Mouse (Mus musculus): ENCODE data around the gene Prpf19. TPM values are rescaled to one million over a fixed set of nuclear protein-coding genes. Genes with fewer than 3 reads are reported as not detected.

Gene Prpf19
- polyA plus RNA-seq, 1 experiment from 2014 or later: 61.0 TPM

GRCm38 (mm10) chr19:10937110-10937563 is 42.1 kb downstream of the Prpf19 start, which contains the start of gene Ptgdr2:
Gene Ptgdr2 (plus strand): TSS chr19:10937160.
- WGBS: 39% methylated on average over 5 of the region's 5 CpGs
- Histone ChIP-seq H3K9me3 (ENCODE audit: control insufficient read depth, low read length) (no peaks in the 10 kb centered on the region), H3K27me3 (ENCODE audit: control insufficient read depth, insufficient read depth, low read length) (no peaks in the 10 kb centered on the region), H3K27ac (ENCODE audit: low read depth, low read length) (no peak within 1 kb of the TSS), H3K9ac (ENCODE audit: low read depth, low read length) (no peak within 1 kb of the TSS), H3K4me1 (ENCODE audit: control insufficient read depth, insufficient read depth, low read length) (0 out of 2 replicates have a peak, but pooled peaks cover 3% of the 10 kb centered on the region), H3K4me3 (ENCODE audit: low read length) (no peak within 1 kb of the TSS), H3K36me3 (ENCODE audit: control insufficient read depth, insufficient read depth, low read length) (peaks cover 5% of the 10 kb centered on the region; the same call in 1 of the 2 replicates), H3K4me2 (replicated peaks; ENCODE audit: low read depth, low read length) (no peak within 1 kb of the TSS)
- no peak for ATAC-seq (ENCODE audit: low FRiP score, low TSS enrichment)

GRCm38 (mm10) chr19:10938771-10939170 is 43.7 kb downstream of the Prpf19 start:
- H3K9me3 ChIP-seq (ENCODE audit: control insufficient read depth, low read length): no peaks in the 10 kb centered on the region
- 63% methylated on average over 3 of the region's 3 CpGs for WGBS

GRCm38 (mm10) chr19:10940097-10940800 is 45.2 kb downstream of the Prpf19 start:
- peak overlapping the region; percentile 32 for H3K4me3 ChIP-seq (ENCODE audit: low read length)
- peak; percentile 91 for ATAC-seq (ENCODE audit: low FRiP score, low TSS enrichment)
- peaks cover 36% of the 10 kb centered on the region for H3K36me3 ChIP-seq (ENCODE audit: control insufficient read depth, insufficient read depth, low read length)
- 0 out of 2 replicates have a peak, but pooled peaks cover 3% of the 10 kb centered on the region for H3K4me1 ChIP-seq (ENCODE audit: control insufficient read depth, insufficient read depth, low read length)
- peak overlapping the region; percentile 54 for H3K9ac ChIP-seq (ENCODE audit: low read depth, low read length)
- H3K27me3 ChIP-seq (ENCODE audit: control insufficient read depth, insufficient read depth, low read length): no peaks in the 10 kb centered on the region
- no peak overlapping the region for H3K27ac ChIP-seq (ENCODE audit: low read depth, low read length)
- WGBS: 17% methylated on average over 37 of the region's 37 CpGs
- peak overlapping the region; percentile 65 for H3K4me2 ChIP-seq (replicated peaks; ENCODE audit: low read depth, low read length)
- no peaks in the 10 kb centered on the region for H3K9me3 ChIP-seq (ENCODE audit: control insufficient read depth, low read length)

More at GRCm38 (mm10) chr19:10938771-10939170, 43.7 kb downstream of the Prpf19 start:
- Histone ChIP-seq H3K36me3 (ENCODE audit: control insufficient read depth, insufficient read depth, low read length) (peaks cover 22% of the 10 kb centered on the region), H3K9ac (ENCODE audit: low read depth, low read length) (no peak overlapping the region), H3K4me3 (ENCODE audit: low read length) (no peak overlapping the region), H3K4me2 (replicated peaks; ENCODE audit: low read depth, low read length) (no peak overlapping the region), H3K27ac (ENCODE audit: low read depth, low read length) (no peak overlapping the region), H3K4me1 (ENCODE audit: control insufficient read depth, insufficient read depth, low read length) (0 out of 2 replicates have a peak, but pooled peaks cover 3% of the 10 kb centered on the region), H3K27me3 (ENCODE audit: control insufficient read depth, insufficient read depth, low read length) (no peaks in the 10 kb centered on the region)
- no peak for ATAC-seq (ENCODE audit: low FRiP score, low TSS enrichment)

GRCm38 (mm10) chr19:10940801-10941457 is 45.9 kb downstream of the Prpf19 start:
- 0 out of 2 replicates have a peak, but pooled peaks cover 3% of the 10 kb centered on the region for H3K4me1 ChIP-seq (ENCODE audit: control insufficient read depth, insufficient read depth, low read length)
- peak overlapping the region; percentile 32 for H3K4me3 ChIP-seq (ENCODE audit: low read length)
- no peak overlapping the region for H3K27ac ChIP-seq (ENCODE audit: low read depth, low read length)
- 2% methylated on average over 40 of the region's 40 CpGs for WGBS
- peaks cover 39% of the 10 kb centered on the region for H3K36me3 ChIP-seq (ENCODE audit: control insufficient read depth, insufficient read depth, low read length)
- H3K9ac ChIP-seq (ENCODE audit: low read depth, low read length): peak overlapping the region; percentile 54
- peak overlapping the region; percentile 65 for H3K4me2 ChIP-seq (replicated peaks; ENCODE audit: low read depth, low read length)
- H3K27me3 ChIP-seq (ENCODE audit: control insufficient read depth, insufficient read depth, low read length): no peaks in the 10 kb centered on the region
- no peaks in the 10 kb centered on the region for H3K9me3 ChIP-seq (ENCODE audit: control insufficient read depth, low read length)
- ATAC-seq (ENCODE audit: low FRiP score, low TSS enrichment): peak; percentile 74

GRCm38 (mm10) chr19:10943955-10944354 is 48.9 kb downstream of the Prpf19 start:
- Histone ChIP-seq H3K36me3 (ENCODE audit: control insufficient read depth, insufficient read depth, low read length) (peaks cover 39% of the 10 kb centered on the region), H3K27me3 (ENCODE audit: control insufficient read depth, insufficient read depth, low read length) (no peaks in the 10 kb centered on the region), H3K4me3 (ENCODE audit: low read length) (no peak overlapping the region), H3K4me1 (ENCODE audit: control insufficient read depth, insufficient read depth, low read length) (peaks cover 20% of the 10 kb centered on the region), H3K9me3 (ENCODE audit: control insufficient read depth, low read length) (no peaks in the 10 kb centered on the region), H3K4me2 (replicated peaks; ENCODE audit: low read depth, low read length) (no peak overlapping the region), H3K27ac (ENCODE audit: low read depth, low read length) (no peak overlapping the region), H3K9ac (ENCODE audit: low read depth, low read length) (no peak overlapping the region)
- 85% methylated on average over 3 of the region's 3 CpGs for WGBS
- ATAC-seq (ENCODE audit: low FRiP score, low TSS enrichment): no peak

GRCm38 (mm10) chr19:10946506-10946905 is 51.5 kb downstream of the Prpf19 start:
- no peak for ATAC-seq (ENCODE audit: low FRiP score, low TSS enrichment)
- 88% methylated on average over 3 of the region's 3 CpGs for WGBS
- H3K9ac ChIP-seq (ENCODE audit: low read depth, low read length): no peak overlapping the region
- H3K27me3 ChIP-seq (ENCODE audit: control insufficient read depth, insufficient read depth, low read length): no peaks in the 10 kb centered on the region
- H3K9me3 ChIP-seq (ENCODE audit: control insufficient read depth, low read length): no peaks in the 10 kb centered on the region
- peaks cover 39% of the 10 kb centered on the region for H3K36me3 ChIP-seq (ENCODE audit: control insufficient read depth, insufficient read depth, low read length)
- peak overlapping the region; percentile 99; the same call in 1 of the 2 replicates for H3K4me2 ChIP-seq (replicated peaks; ENCODE audit: low read depth, low read length)
- H3K27ac ChIP-seq (ENCODE audit: low read depth, low read length): no peak overlapping the region
- H3K4me1 ChIP-seq (ENCODE audit: control insufficient read depth, insufficient read depth, low read length): peaks cover 18% of the 10 kb centered on the region
- peak overlapping the region; percentile 86; the same call in 1 of the 2 replicates for H3K4me3 ChIP-seq (ENCODE audit: low read length)

GRCm38 (mm10) chr19:10947219-10947618 is 52.2 kb downstream of the Prpf19 start:
- Histone ChIP-seq H3K27me3 (ENCODE audit: control insufficient read depth, insufficient read depth, low read length) (no peaks in the 10 kb centered on the region), H3K4me3 (ENCODE audit: low read length) (peak overlapping the region; percentile 86), H3K27ac (ENCODE audit: low read depth, low read length) (no peak overlapping the region), H3K4me2 (replicated peaks; ENCODE audit: low read depth, low read length) (peak overlapping the region; percentile 99), H3K9me3 (ENCODE audit: control insufficient read depth, low read length) (no peaks in the 10 kb centered on the region), H3K36me3 (ENCODE audit: control insufficient read depth, insufficient read depth, low read length) (peaks cover 33% of the 10 kb centered on the region), H3K4me1 (ENCODE audit: control insufficient read depth, insufficient read depth, low read length) (peaks cover 23% of the 10 kb centered on the region), H3K9ac (ENCODE audit: low read depth, low read length) (peak overlapping the region; percentile 88)
- ATAC-seq (ENCODE audit: low FRiP score, low TSS enrichment): no peak
- WGBS: 84% methylated on average over 5 of the region's 5 CpGs

- H3K9ac ChIP-seq (ENCODE audit: low read depth, low read length): peak overlapping the region; percentile 88
- no peaks in the 10 kb centered on the region for H3K27me3 ChIP-seq (ENCODE audit: control insufficient read depth, insufficient read depth, low read length)
- peaks cover 25% of the 10 kb centered on the region for H3K4me1 ChIP-seq (ENCODE audit: control insufficient read depth, insufficient read depth, low read length)
- peak overlapping the region; percentile 99 for H3K4me2 ChIP-seq (replicated peaks; ENCODE audit: low read depth, low read length)
- H3K4me3 ChIP-seq (ENCODE audit: low read length): peak overlapping the region; percentile 86
- H3K36me3 ChIP-seq (ENCODE audit: control insufficient read depth, insufficient read depth, low read length): peaks cover 21% of the 10 kb centered on the region
- WGBS: under 1% methylated on average over 20 of the region's 20 CpGs
- H3K9me3 ChIP-seq (ENCODE audit: control insufficient read depth, low read length): no peaks in the 10 kb centered on the region
- no peak for ATAC-seq (ENCODE audit: low FRiP score, low TSS enrichment)
- no peak overlapping the region for H3K27ac ChIP-seq (ENCODE audit: low read depth, low read length)
These were observed 53.4 kb downstream of the Prpf19 start for GRCm38 (mm10) chr19:10948416-10948815.
